In the genomic region with DNA sequence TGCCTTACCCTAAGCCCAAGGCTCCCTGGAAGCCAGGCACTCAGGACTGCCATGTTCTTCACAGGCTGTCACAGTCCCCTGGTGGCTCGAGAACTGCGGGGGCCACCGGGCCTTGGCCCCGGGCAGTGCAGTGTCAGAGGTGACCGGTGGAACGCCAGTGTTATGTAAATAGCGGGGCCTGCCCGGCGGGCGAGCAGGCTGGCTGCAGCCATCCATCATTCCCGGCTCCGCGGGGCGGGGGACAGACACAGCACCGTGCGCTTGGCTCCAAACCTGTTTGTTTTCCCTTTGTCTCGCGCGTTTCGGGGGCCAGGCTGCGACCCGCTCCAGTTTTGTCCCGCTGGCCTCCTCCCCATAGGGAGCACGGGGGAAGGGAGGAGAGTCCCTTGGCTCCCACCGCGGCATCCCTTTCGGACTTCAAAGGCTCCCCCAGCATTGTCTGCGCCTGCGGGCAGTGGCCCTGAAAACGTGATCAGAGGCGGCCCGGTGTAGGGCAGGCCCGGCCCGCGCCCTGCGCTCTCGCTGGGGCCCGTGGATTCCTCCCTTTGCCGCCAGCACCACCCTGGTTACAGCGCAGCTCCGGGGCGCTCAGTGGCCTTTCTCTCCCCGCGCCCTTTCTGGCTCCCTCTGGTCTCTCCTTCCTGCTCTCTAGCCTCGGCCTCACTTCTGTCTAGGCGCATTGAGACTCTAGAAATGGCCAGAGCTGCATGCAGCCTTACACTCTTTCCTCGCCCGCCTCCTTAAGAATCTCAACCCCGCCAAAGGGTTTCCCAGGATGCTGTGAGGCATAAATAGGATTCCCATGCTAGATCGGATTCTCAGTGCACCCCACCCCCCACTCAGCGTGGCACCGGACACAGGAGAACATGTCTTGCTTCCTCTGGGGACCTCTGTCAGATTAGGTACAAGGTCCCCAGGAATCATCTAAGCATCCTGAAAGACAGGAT, we compare ENCODE assay signal across 8 mouse cellular contexts.
DNase-seq lines count a peak whose midpoint lies in the region; ATAC-seq lines count a peak whose summit lies in the region.

No protein-coding gene starts in this region.

- no peaks in the 10 kb centered on the region for H3K9me3 ChIP-seq in embryonic facial prominence, embryonic 12.5 days

- no peak; the same call in 1 of the 2 replicates for ATAC-seq in embryonic facial prominence, embryonic 12.5 days (ENCODE audit: insufficient number of reproducible peaks, insufficient read depth, low FRiP score, low TSS enrichment)

- H3K27me3 ChIP-seq in embryonic facial prominence, embryonic 12.5 days, result peaks cover 95% of the 10 kb centered on the region

- peak; percentile 57 for DNase-seq in kidney, adult 11 months
- no peak for DNase-seq in kidney, adult 8-10 months
- DNase-seq in kidney, adult 9 months, result peak; percentile 33
- peak; percentile 84 for DNase-seq in mesoderm, embryonic 11.5 days (ENCODE audit: low read depth, low spot score)
- DNase-seq in layer of hippocampus, postnatal 14 days (ENCODE audit: low spot score in 2 of 2), result no peak
- no peak for DNase-seq in left cerebral cortex, adult 9 months (ENCODE audit: low spot score in 2 of 2)
- DNase-seq in frontal cortex, postnatal 36 days (ENCODE audit: low spot score in 2 of 2), result no peak

- H3K27ac ChIP-seq in embryonic facial prominence, embryonic 12.5 days, result peak overlapping the region; percentile 48; the same call in 1 of the 2 replicates

- peak overlapping the region; percentile 58 for H3K4me2 ChIP-seq in embryonic facial prominence, embryonic 12.5 days (replicated peaks)

- H3K4me1 ChIP-seq in embryonic facial prominence, embryonic 12.5 days, result peaks cover 13% of the 10 kb centered on the region

- H3K9ac ChIP-seq in embryonic facial prominence, embryonic 12.5 days, result peak overlapping the region; percentile 45

- WGBS in embryonic facial prominence, embryonic 12.5 days, result 3% methylated on average over 52 of the region's 52 CpGs

- peak overlapping the region; percentile 27 for H3K4me3 ChIP-seq in embryonic facial prominence, embryonic 12.5 days

- H3K36me3 ChIP-seq in embryonic facial prominence, embryonic 12.5 days, result no peaks in the 10 kb centered on the region

Comparison
In these comparisons a context has a peak if more than half of its experiments do, and no peak if none do; other contexts are left out.
1. DNase-seq: peak in kidney, adult 11 months (single experiment), kidney, adult 9 months (single experiment) and mesoderm, embryonic 11.5 days (single experiment); none in kidney, adult 8-10 months (0 of 2), layer of hippocampus, postnatal 14 days (0 of 2), left cerebral cortex, adult 9 months (0 of 2) and frontal cortex, postnatal 36 days (0 of 2).